Mouse (Mus musculus): ENCODE measurements around the gene Tas1r1.

GRCm38 (mm10) chr4:152008622-152009075 is 29.7 kb downstream of the Tas1r1 start, which contains the start of gene Klhl21:
- TF ChIP-seq CTCF (IDR thresholded peaks at IDR 0.05; ENCODE audit: extremely low read depth, insufficient read length, insufficient replicate concordance, low read depth, low read length) = no peak
- peak; percentile 95 for TF ChIP-seq POLR2A (IDR thresholded peaks at IDR 0.05; ENCODE audit: low read depth, low read length)

Data from small intestine, adult 2 months (tissue).